8 mouse cellular contexts compared by ENCODE assay signal in the genomic region with DNA sequence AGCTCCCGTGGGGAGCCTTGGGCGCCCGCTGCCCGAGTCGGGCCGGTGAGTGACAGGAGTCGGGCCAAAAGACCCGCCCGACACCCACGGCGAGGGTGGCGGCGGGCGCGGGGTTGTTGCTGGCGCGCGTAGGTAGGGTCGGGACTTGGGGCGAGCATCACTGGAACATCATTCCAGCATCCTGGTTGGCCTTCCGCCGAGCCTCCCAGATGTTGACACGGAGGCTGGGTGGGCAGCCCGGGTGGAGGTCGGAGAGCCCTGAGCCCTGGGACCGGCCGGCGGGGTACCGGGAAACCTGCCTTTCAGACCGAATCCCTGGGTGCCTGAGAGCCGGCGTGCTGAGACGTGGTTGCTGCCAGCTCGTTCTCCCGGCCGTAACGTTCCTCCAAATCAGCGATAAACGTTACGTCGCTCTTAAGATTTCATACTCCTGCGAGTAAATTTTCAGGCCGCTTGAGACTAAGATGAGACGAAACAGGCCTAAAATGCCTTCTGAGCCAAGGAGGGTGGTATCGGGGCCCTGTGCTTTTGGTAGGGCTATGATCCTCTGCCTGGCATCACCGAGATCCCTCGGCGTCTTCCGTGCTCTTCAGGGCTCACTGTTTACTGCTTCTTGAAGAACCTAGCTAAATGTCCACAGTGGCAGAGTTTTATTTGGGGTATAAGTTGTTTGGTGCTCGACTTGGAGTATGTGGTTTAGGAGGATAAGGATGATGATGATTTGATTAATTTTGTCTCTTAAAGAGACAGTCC. TPM values are rescaled to one million over a fixed set of nuclear protein-coding genes. Genes with fewer than 3 reads are reported as not detected.
DNase-seq lines count a peak whose midpoint lies in the region; ATAC-seq and TF ChIP-seq lines count a peak whose summit lies in the region.

No protein-coding gene starts in this region.

- no peaks in the 10 kb centered on the region for H3K27me3 ChIP-seq in kidney, embryonic 14.5 days (ENCODE audit: control insufficient read depth, insufficient read depth, low read length)
- H3K27me3 ChIP-seq in ES-Bruce4 (ENCODE audit: control insufficient read depth, insufficient read depth, low read length, poor library complexity, severe bottlenecking) = no peaks in the 10 kb centered on the region
- no peaks in the 10 kb centered on the region for H3K27me3 ChIP-seq in embryonic facial prominence, embryonic 10.5 days (replicated peaks; ENCODE audit: low read depth, poor library complexity, severe bottlenecking)

- peak overlapping the region; percentile 72 for H3K27ac ChIP-seq in kidney, embryonic 14.5 days (ENCODE audit: low read depth, low read length)
- H3K27ac ChIP-seq in ES-Bruce4 (ENCODE audit: insufficient read depth, low read length) = no peak overlapping the region
- peak overlapping the region; percentile 97 for H3K27ac ChIP-seq in embryonic facial prominence, embryonic 10.5 days (replicated peaks)

- no peak for TF ChIP-seq POLR2A in ES-Bruce4 (IDR thresholded peaks at IDR 0.05; ENCODE audit: insufficient read depth, low read length)

- DNase-seq in kidney, adult 18-20 months = no peak
- DNase-seq in embryonic facial prominence, embryonic 10.5 days (ENCODE audit: low spot score) = no peak
- peak; percentile 72 for DNase-seq in induced T-regulatory cell, adult 2 months (ENCODE audit: low read depth)
- no peak for DNase-seq in left cerebral cortex, adult 8-10 months (ENCODE audit: low spot score in 2 of 2)
- no peak for DNase-seq in adrenal gland, postnatal 36 days

- H3K4me2 ChIP-seq in kidney, embryonic 14.5 days (replicated peaks; ENCODE audit: low read depth, low read length) = peak overlapping the region; percentile 80

- H3K4me3 ChIP-seq in kidney, embryonic 14.5 days (ENCODE audit: low read length) = peak overlapping the region; percentile 60
- H3K4me3 ChIP-seq in ES-Bruce4 (ENCODE audit: low read depth, low read length) = peak overlapping the region; percentile 90
- H3K4me3 ChIP-seq in embryonic facial prominence, embryonic 10.5 days = peak overlapping the region; percentile 97

- peak; percentile 67 for ATAC-seq in kidney, embryonic 14.5 days (ENCODE audit: low FRiP score, low TSS enrichment)
- ATAC-seq in megakaryocyte-erythroid progenitor cell, adult 5-6 weeks (replicated peaks; ENCODE audit: low FRiP score, low TSS enrichment, poor library complexity, severe bottlenecking) = peak; percentile 6; the same call in 1 of the 2 replicates

- H3K9ac ChIP-seq in kidney, embryonic 14.5 days (ENCODE audit: low read depth, low read length) = peak overlapping the region; percentile 67
- H3K9ac ChIP-seq in ES-Bruce4 (ENCODE audit: low read depth, poor library complexity, severe bottlenecking) = peak overlapping the region; percentile 80

- H3K36me3 ChIP-seq in kidney, embryonic 14.5 days (ENCODE audit: control insufficient read depth, insufficient read depth, low read length) = peaks cover 3% of the 10 kb centered on the region; the same call in 1 of the 2 replicates
- H3K36me3 ChIP-seq in ES-Bruce4 (ENCODE audit: control insufficient read depth, insufficient read depth, low read length, poor library complexity, severe bottlenecking) = no peaks in the 10 kb centered on the region
- peaks cover 10% of the 10 kb centered on the region for H3K36me3 ChIP-seq in embryonic facial prominence, embryonic 10.5 days (replicated peaks)

- TF ChIP-seq CTCF in ES-Bruce4 (IDR thresholded peaks at IDR 0.05; ENCODE audit: low read depth, low read length) = no peak

- H3K9me3 ChIP-seq in kidney, embryonic 14.5 days (ENCODE audit: control insufficient read depth, low read length) = no peaks in the 10 kb centered on the region
- no peaks in the 10 kb centered on the region for H3K9me3 ChIP-seq in ES-Bruce4 (replicated peaks; ENCODE audit: control insufficient read depth, insufficient read depth, low read length, poor library complexity, severe bottlenecking)
- no peaks in the 10 kb centered on the region for H3K9me3 ChIP-seq in embryonic facial prominence, embryonic 10.5 days

- peaks cover 15% of the 10 kb centered on the region for H3K4me1 ChIP-seq in kidney, embryonic 14.5 days (ENCODE audit: control insufficient read depth, insufficient read depth, low read length)
- H3K4me1 ChIP-seq in ES-Bruce4 (ENCODE audit: control insufficient read depth, insufficient read depth, low read length) = peaks cover 2% of the 10 kb centered on the region
- H3K4me1 ChIP-seq in embryonic facial prominence, embryonic 10.5 days = peaks cover 27% of the 10 kb centered on the region

- no peak for TF ChIP-seq EP300 in ES-Bruce4 (IDR thresholded peaks at IDR 0.05; ENCODE audit: insufficient read depth, low read depth, low read length)

- under 1% methylated on average over 50 of the region's 50 CpGs for WGBS in kidney, embryonic 14.5 days
- WGBS in embryonic facial prominence, embryonic 10.5 days = under 1% methylated on average over 50 of the region's 50 CpGs

RNA-seq across cellular contexts. Expression of gene Ip6k1, which starts 0.7 kb away (rescaled TPM):
- 21.2 and 28.4 TPM in 2 replicates for polyA plus RNA-seq in kidney, embryonic 14.5 days (2014; fragmentation: Nextera tagmentation; extraction: Ambion mirVana)
- polyA plus RNA-seq in ES-Bruce4 (2011; ENCODE audit: insufficient read depth, insufficient read length, low read depth, missing spikeins) = 46.9 and 49.1 TPM in 2 replicates
- polyA plus RNA-seq in embryonic facial prominence, embryonic 10.5 days (2016; fragmentation: Nextera tagmentation; extraction: Ambion mirVana) = 57.1 and 57.3 TPM in 2 replicates
- total RNA-seq in megakaryocyte-erythroid progenitor cell, adult 5-6 weeks (2014; fragmentation: Nextera tagmentation) = 30.6 and 36.6 TPM in 2 replicates
- 31.9 and 36.9 TPM in 2 replicates for total RNA-seq in megakaryocyte-erythroid progenitor cell, adult 5-6 weeks (2017)
- total RNA-seq in left cerebral cortex, adult 8-10 months (2022) = 100 to 1,000 TPM; 187 to 219 (median 207) TPM
- total RNA-seq in adrenal gland, postnatal 36 days (2021) = 100 to 1,000 TPM; 124 to 129 TPM

RNA-seq across cellular contexts. Expression of gene Gm20662, which starts 6.8 kb away (rescaled TPM):
- polyA plus RNA-seq in kidney, embryonic 14.5 days (2014; fragmentation: Nextera tagmentation; extraction: Ambion mirVana) = 0.61 and 0.63 TPM in 2 replicates
- not detected in 2 replicates for polyA plus RNA-seq in ES-Bruce4 (2011; ENCODE audit: insufficient read depth, insufficient read length, low read depth, missing spikeins)
- 0.41 and 0.52 TPM in 2 replicates for polyA plus RNA-seq in embryonic facial prominence, embryonic 10.5 days (2016; fragmentation: Nextera tagmentation; extraction: Ambion mirVana)
- not detected in 2 replicates for total RNA-seq in megakaryocyte-erythroid progenitor cell, adult 5-6 weeks (2014; fragmentation: Nextera tagmentation)
- not detected in 2 replicates for total RNA-seq in megakaryocyte-erythroid progenitor cell, adult 5-6 weeks (2017)
- total RNA-seq in left cerebral cortex, adult 8-10 months (2022) = 1 to 10 TPM; 1.8 to 4.8 (median 4.3) TPM
- 1 to 10 TPM; 1.1 to 1.7 TPM for total RNA-seq in adrenal gland, postnatal 36 days (2021)

RNA-seq across cellular contexts. Expression of gene Cdhr4, which starts 10.7 kb away (rescaled TPM):
- 8.8 and 9.6 TPM in 2 replicates for polyA plus RNA-seq in kidney, embryonic 14.5 days (2014; fragmentation: Nextera tagmentation; extraction: Ambion mirVana)
- polyA plus RNA-seq in ES-Bruce4 (2011; ENCODE audit: insufficient read depth, insufficient read length, low read depth, missing spikeins) = 0.81 TPM in 1 of 2 replicates, not detected in the other
- 4.6 and 6.5 TPM in 2 replicates for polyA plus RNA-seq in embryonic facial prominence, embryonic 10.5 days (2016; fragmentation: Nextera tagmentation; extraction: Ambion mirVana)
- total RNA-seq in megakaryocyte-erythroid progenitor cell, adult 5-6 weeks (2014; fragmentation: Nextera tagmentation) = 0.37 TPM in 1 of 2 replicates, not detected in the other
- 0.88 TPM in 1 of 2 replicates, not detected in the other for total RNA-seq in megakaryocyte-erythroid progenitor cell, adult 5-6 weeks (2017)
- 1 to 10 TPM; 2.5 to 3.9 (median 3.2) TPM for total RNA-seq in left cerebral cortex, adult 8-10 months (2022)
- total RNA-seq in adrenal gland, postnatal 36 days (2021) = 1 to 10 TPM in 1 of 2 experiments, under 1 TPM in 1; 0.26 to 2.1 TPM

RNA-seq across cellular contexts. Expression of gene Inka1, which starts 17.3 kb away (rescaled TPM):
- 64.1 and 69.0 TPM in 2 replicates for polyA plus RNA-seq in kidney, embryonic 14.5 days (2014; fragmentation: Nextera tagmentation; extraction: Ambion mirVana)
- polyA plus RNA-seq in ES-Bruce4 (2011; ENCODE audit: insufficient read depth, insufficient read length, low read depth, missing spikeins) = 1.4 and 2.6 TPM in 2 replicates
- polyA plus RNA-seq in embryonic facial prominence, embryonic 10.5 days (2016; fragmentation: Nextera tagmentation; extraction: Ambion mirVana) = 99.3 and 112 TPM in 2 replicates
- 23.1 and 29.7 TPM in 2 replicates for total RNA-seq in megakaryocyte-erythroid progenitor cell, adult 5-6 weeks (2014; fragmentation: Nextera tagmentation)
- 28.6 and 47.3 TPM in 2 replicates for total RNA-seq in megakaryocyte-erythroid progenitor cell, adult 5-6 weeks (2017)
- total RNA-seq in left cerebral cortex, adult 8-10 months (2022) = 1 to 10 TPM; 3.9 to 6.8 (median 5.2) TPM
- 1 to 10 TPM; 4.0 to 5.7 TPM for total RNA-seq in adrenal gland, postnatal 36 days (2021)

RNA-seq across cellular contexts. Expression of gene Gm20661, which starts 20.1 kb away (rescaled TPM):
- 4.8 and 5.5 TPM in 2 replicates for polyA plus RNA-seq in kidney, embryonic 14.5 days (2014; fragmentation: Nextera tagmentation; extraction: Ambion mirVana)
- polyA plus RNA-seq in ES-Bruce4 (2011; ENCODE audit: insufficient read depth, insufficient read length, low read depth, missing spikeins) = not detected in 2 replicates
- polyA plus RNA-seq in embryonic facial prominence, embryonic 10.5 days (2016; fragmentation: Nextera tagmentation; extraction: Ambion mirVana) = 2.9 and 4.4 TPM in 2 replicates
- not detected in 2 replicates for total RNA-seq in megakaryocyte-erythroid progenitor cell, adult 5-6 weeks (2014; fragmentation: Nextera tagmentation)
- total RNA-seq in megakaryocyte-erythroid progenitor cell, adult 5-6 weeks (2017) = 0.42 TPM in 1 of 2 replicates, not detected in the other
- total RNA-seq in left cerebral cortex, adult 8-10 months (2022) = under 1 TPM in 2 of 4 experiments, not detected in 2; 0.30 to 0.73 TPM
- under 1 TPM; 0.33 to 0.40 TPM for total RNA-seq in adrenal gland, postnatal 36 days (2021)
